Mouse (Mus musculus): ENCODE results near the gene Aldh18a1. TPM values are rescaled to one million over a fixed set of nuclear protein-coding genes. Genes with fewer than 3 reads are reported as not detected.

Aldh18a1 gene
- 44.4 and 74.2 TPM in 2 replicates for total RNA-seq (2012; rRNA removed)

DNA sequence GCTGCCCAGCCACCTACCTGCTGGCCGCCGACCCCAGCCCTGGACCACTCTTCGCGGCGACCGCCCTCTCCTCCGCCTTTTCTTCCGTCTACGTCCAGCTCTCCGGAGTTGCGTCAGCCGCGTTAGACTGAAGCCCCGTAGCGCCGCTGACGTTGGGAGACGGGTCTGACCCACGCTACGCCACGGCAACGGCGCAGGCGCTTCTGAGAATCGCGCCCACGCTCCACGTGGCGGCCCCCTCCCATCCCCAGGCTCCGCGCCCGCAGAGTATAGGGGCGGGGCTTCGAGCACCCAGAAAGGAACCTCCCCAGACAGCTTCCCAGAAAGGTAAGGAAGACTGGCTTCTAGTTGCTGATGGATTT is at the start of gene Aldh18a1:
TSS of gene Aldh18a1 (minus strand) at position 171 of the 362 bp plus-strand sequence.
- Histone ChIP-seq H3K9me3 (ENCODE audit: control insufficient read depth, insufficient read depth, low read depth, low read length) (no peaks in the 10 kb centered on the region), H3K27ac (ENCODE audit: insufficient read depth, low read depth, low read length, poor library complexity, severe bottlenecking) (no peak within 1 kb of the TSS), H3K4me1 (ENCODE audit: control insufficient read depth in 2 of 2, insufficient read depth in 2 of 2, low read length in 2 of 2, poor library complexity in 1 of 2) (peaks cover 2% of the 10 kb centered on the region in 2 experiments; a peak in 1 of 4 replicates), H3K36me3 (ENCODE audit: control insufficient read depth, insufficient read depth, low read length, poor library complexity, severe bottlenecking) (no peaks in the 10 kb centered on the region; the same call in 1 of the 2 replicates), H3K9ac (ENCODE audit: insufficient read depth, low read depth, low read length, poor library complexity, severe bottlenecking) (peak within 1 kb of the TSS; percentile 81), H3K4me3 (ENCODE audit: insufficient read depth in 1 of 2, low read depth in 1 of 2, low read length in 2 of 2, poor library complexity in 1 of 2, severe bottlenecking in 1 of 2) (peak within 1 kb of the TSS; percentile 67 to 92)
- peak; percentile 84 for DNase-seq (ENCODE audit: low read depth, low spot score)
- in situ Hi-C loops (cut with MboI; ENCODE audit: low sequenced_read_pairs in 2 of 2, unreplicated experiment in 2 of 2): no loop called here
- TF ChIP-seq ZC3H11A (IDR thresholded peaks at IDR 0.05; ENCODE audit: borderline replicate concordance, low read depth, low read length) (no peak), MAFK (IDR thresholded peaks at IDR 0.05; ENCODE audit: insufficient read depth, low read depth, low read length) (no peak), HCFC1 (IDR thresholded peaks at IDR 0.05; ENCODE audit: borderline replicate concordance, insufficient read depth, low read length) (no peak), ZNF384 (IDR thresholded peaks at IDR 0.05; ENCODE audit: low read depth, low read length) (no peak), CHD2 (IDR thresholded peaks at IDR 0.05; ENCODE audit: low read depth, low read length) (no peak)

GRCm38 (mm10) chr19:40637601-40638000 is 49.3 kb upstream of the Aldh18a1 start:
- no peak for DNase-seq (ENCODE audit: low read depth, low spot score)
- no peaks in the 10 kb centered on the region for H3K36me3 ChIP-seq (ENCODE audit: control insufficient read depth, insufficient read depth, low read length, poor library complexity, severe bottlenecking)
- no peak for TF ChIP-seq MAFK (IDR thresholded peaks at IDR 0.05; ENCODE audit: insufficient read depth, low read depth, low read length)
- no peak for TF ChIP-seq ZC3H11A (IDR thresholded peaks at IDR 0.05; ENCODE audit: borderline replicate concordance, low read depth, low read length)
- H3K27ac ChIP-seq (ENCODE audit: insufficient read depth, low read depth, low read length, poor library complexity, severe bottlenecking): no peak overlapping the region
- H3K4me1 ChIP-seq (ENCODE audit: control insufficient read depth in 2 of 2, insufficient read depth in 2 of 2, low read length in 2 of 2, poor library complexity in 1 of 2): peaks cover 0 to 8% of the 10 kb centered on the region in 2 experiments; a peak in 1 of 4 replicates
- H3K9me3 ChIP-seq (ENCODE audit: control insufficient read depth, insufficient read depth, low read depth, low read length): no peaks in the 10 kb centered on the region
- H3K4me3 ChIP-seq (ENCODE audit: insufficient read depth in 1 of 2, low read depth in 1 of 2, low read length in 2 of 2, poor library complexity in 1 of 2, severe bottlenecking in 1 of 2): no peak overlapping the region
- in situ Hi-C loops (cut with MboI; ENCODE audit: low sequenced_read_pairs in 2 of 2, unreplicated experiment in 2 of 2): no loop called here
- no peak overlapping the region for H3K9ac ChIP-seq (ENCODE audit: insufficient read depth, low read depth, low read length, poor library complexity, severe bottlenecking)

- H3K9ac ChIP-seq (ENCODE audit: insufficient read depth, low read depth, low read length, poor library complexity, severe bottlenecking): no peak overlapping the region
- TF ChIP-seq MAFK (IDR thresholded peaks at IDR 0.05; ENCODE audit: insufficient read depth, low read depth, low read length) (no peak), ZNF384 (IDR thresholded peaks at IDR 0.05; ENCODE audit: low read depth, low read length) (no peak), CHD2 (IDR thresholded peaks at IDR 0.05; ENCODE audit: low read depth, low read length) (no peak), ZC3H11A (IDR thresholded peaks at IDR 0.05; ENCODE audit: borderline replicate concordance, low read depth, low read length) (no peak), HCFC1 (IDR thresholded peaks at IDR 0.05; ENCODE audit: borderline replicate concordance, insufficient read depth, low read length) (no peak)
- no peak for DNase-seq (ENCODE audit: low read depth, low spot score)
- in situ Hi-C loops (cut with MboI; ENCODE audit: low sequenced_read_pairs in 2 of 2, unreplicated experiment in 2 of 2): no loop called here
- H3K4me3 ChIP-seq (ENCODE audit: insufficient read depth in 1 of 2, low read depth in 1 of 2, low read length in 2 of 2, poor library complexity in 1 of 2, severe bottlenecking in 1 of 2): no peak overlapping the region
- H3K9me3 ChIP-seq (ENCODE audit: control insufficient read depth, insufficient read depth, low read depth, low read length): no peaks in the 10 kb centered on the region
- H3K4me1 ChIP-seq (ENCODE audit: control insufficient read depth in 2 of 2, insufficient read depth in 2 of 2, low read length in 2 of 2, poor library complexity in 1 of 2): peaks cover 0 to 8% of the 10 kb centered on the region in 2 experiments; a peak in 1 of 4 replicates
- H3K27ac ChIP-seq (ENCODE audit: insufficient read depth, low read depth, low read length, poor library complexity, severe bottlenecking): no peak overlapping the region
- no peaks in the 10 kb centered on the region for H3K36me3 ChIP-seq (ENCODE audit: control insufficient read depth, insufficient read depth, low read length, poor library complexity, severe bottlenecking)
Measured at GRCm38 (mm10) chr19:40637091-40637490, 48.8 kb upstream of the Aldh18a1 start.

- no peak for DNase-seq (ENCODE audit: low read depth, low spot score)
- in situ Hi-C loops (cut with MboI; ENCODE audit: low sequenced_read_pairs in 2 of 2, unreplicated experiment in 2 of 2): no loop called here
- TF ChIP-seq MAFK (IDR thresholded peaks at IDR 0.05; ENCODE audit: insufficient read depth, low read depth, low read length) (no peak), ZNF384 (IDR thresholded peaks at IDR 0.05; ENCODE audit: low read depth, low read length) (no peak), ZC3H11A (IDR thresholded peaks at IDR 0.05; ENCODE audit: borderline replicate concordance, low read depth, low read length) (no peak), HCFC1 (IDR thresholded peaks at IDR 0.05; ENCODE audit: borderline replicate concordance, insufficient read depth, low read length) (no peak), CHD2 (IDR thresholded peaks at IDR 0.05; ENCODE audit: low read depth, low read length) (no peak)
- H3K9me3 ChIP-seq (ENCODE audit: control insufficient read depth, insufficient read depth, low read depth, low read length): no peaks in the 10 kb centered on the region
- H3K27ac ChIP-seq (ENCODE audit: insufficient read depth, low read depth, low read length, poor library complexity, severe bottlenecking): no peak overlapping the region
- no peak overlapping the region for H3K9ac ChIP-seq (ENCODE audit: insufficient read depth, low read depth, low read length, poor library complexity, severe bottlenecking)
- H3K36me3 ChIP-seq (ENCODE audit: control insufficient read depth, insufficient read depth, low read length, poor library complexity, severe bottlenecking): no peaks in the 10 kb centered on the region
- H3K4me3 ChIP-seq (ENCODE audit: insufficient read depth in 1 of 2, low read depth in 1 of 2, low read length in 2 of 2, poor library complexity in 1 of 2, severe bottlenecking in 1 of 2): no peak overlapping the region
- H3K4me1 ChIP-seq (ENCODE audit: control insufficient read depth in 2 of 2, insufficient read depth in 2 of 2, low read length in 2 of 2, poor library complexity in 1 of 2): peaks cover 0 to 5% of the 10 kb centered on the region in 2 experiments; a peak in 1 of 4 replicates
Measured at GRCm38 (mm10) chr19:40633144-40633543, 44.9 kb upstream of the Aldh18a1 start.

DNA sequence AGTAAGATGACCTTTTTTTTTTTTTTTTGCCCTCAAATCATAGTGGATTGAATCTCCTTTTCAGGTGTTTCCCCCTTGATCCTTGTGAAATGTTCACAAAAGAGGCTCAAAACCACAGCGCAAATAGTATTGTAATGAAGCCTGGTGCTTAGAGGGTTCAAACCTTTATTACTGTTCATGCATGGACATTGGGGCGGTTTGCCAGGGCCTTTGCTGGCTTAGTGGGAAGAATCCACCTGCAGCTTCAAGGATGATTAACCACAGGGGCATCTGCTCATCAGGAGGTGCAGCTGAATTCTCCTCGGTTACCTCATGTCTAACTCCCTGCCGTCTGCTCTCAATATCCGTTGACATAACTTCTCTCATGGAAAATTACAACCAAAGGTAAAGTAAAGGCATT is 44.4 kb upstream of the Aldh18a1 start:
- no peak overlapping the region for H3K27ac ChIP-seq (ENCODE audit: insufficient read depth, low read depth, low read length, poor library complexity, severe bottlenecking)
- no peak for DNase-seq (ENCODE audit: low read depth, low spot score)
- in situ Hi-C loops (cut with MboI; ENCODE audit: low sequenced_read_pairs in 2 of 2, unreplicated experiment in 2 of 2): no loop called here
- TF ChIP-seq ZC3H11A (IDR thresholded peaks at IDR 0.05; ENCODE audit: borderline replicate concordance, low read depth, low read length) (no peak), ZNF384 (IDR thresholded peaks at IDR 0.05; ENCODE audit: low read depth, low read length) (no peak), CHD2 (IDR thresholded peaks at IDR 0.05; ENCODE audit: low read depth, low read length) (no peak), MAFK (IDR thresholded peaks at IDR 0.05; ENCODE audit: insufficient read depth, low read depth, low read length) (no peak), HCFC1 (IDR thresholded peaks at IDR 0.05; ENCODE audit: borderline replicate concordance, insufficient read depth, low read length) (no peak)
- H3K9ac ChIP-seq (ENCODE audit: insufficient read depth, low read depth, low read length, poor library complexity, severe bottlenecking): no peak overlapping the region
- H3K4me1 ChIP-seq (ENCODE audit: control insufficient read depth in 2 of 2, insufficient read depth in 2 of 2, low read length in 2 of 2, poor library complexity in 1 of 2): peaks cover 0 to 5% of the 10 kb centered on the region in 2 experiments; a peak in 1 of 4 replicates
- H3K9me3 ChIP-seq (ENCODE audit: control insufficient read depth, insufficient read depth, low read depth, low read length): no peaks in the 10 kb centered on the region
- H3K4me3 ChIP-seq (ENCODE audit: insufficient read depth in 1 of 2, low read depth in 1 of 2, low read length in 2 of 2, poor library complexity in 1 of 2, severe bottlenecking in 1 of 2): no peak overlapping the region
- no peaks in the 10 kb centered on the region for H3K36me3 ChIP-seq (ENCODE audit: control insufficient read depth, insufficient read depth, low read length, poor library complexity, severe bottlenecking)

Measured in ES-E14 (cell line).